16 mouse cellular contexts compared by ENCODE assay signal in the genomic region with DNA sequence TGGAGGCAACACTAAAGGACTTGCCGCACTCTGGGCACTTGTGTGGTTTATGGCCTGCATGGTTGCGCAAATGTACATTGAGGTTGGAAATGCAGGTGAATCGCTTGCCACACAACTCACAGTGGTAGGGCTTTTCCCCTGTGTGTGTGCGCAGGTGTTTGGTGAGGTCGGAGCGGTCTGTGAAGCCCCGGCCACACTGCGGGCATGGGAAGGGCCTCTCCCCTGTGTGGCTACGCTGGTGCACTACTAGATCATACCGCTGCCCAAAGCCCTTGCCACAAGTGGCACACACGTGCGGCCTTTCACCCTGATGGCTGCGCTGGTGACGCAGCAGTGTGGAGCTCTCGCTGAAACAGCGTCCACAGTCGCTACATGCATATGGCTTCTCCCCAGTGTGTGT. TPM values are rescaled to one million over a fixed set of nuclear protein-coding genes. Genes with fewer than 3 reads are reported as not detected.
DNase-seq lines count a peak whose midpoint lies in the region; ATAC-seq and TF ChIP-seq lines count a peak whose summit lies in the region.
"Had no signal": no experiment of that assay in that cellular context is flagged by ENCODE, and none has a peak within 500 bp of the region (broad histone marks: within the 10 kb centered on the region; RNA-seq: fewer than 3 reads in every experiment).

No protein-coding gene starts in this region.

- H3K27me3 ChIP-seq in embryonic facial prominence, embryonic 13.5 days: no peaks in the 10 kb centered on the region
- H3K27me3 ChIP-seq in embryonic facial prominence, embryonic 10.5 days (replicated peaks; ENCODE audit: low read depth, poor library complexity, severe bottlenecking): no peaks in the 10 kb centered on the region
- H3K27me3 ChIP-seq in liver, embryonic 12.5 days (replicated peaks): no peaks in the 10 kb centered on the region
- no peaks in the 10 kb centered on the region for H3K27me3 ChIP-seq in liver, embryonic 11.5 days (replicated peaks; ENCODE audit: control insufficient read depth, insufficient read depth, low read length)
- no peaks in the 10 kb centered on the region for H3K27me3 ChIP-seq in testis, adult 2 months (ENCODE audit: control insufficient read depth, insufficient read depth, low read length)
- H3K27me3 ChIP-seq in kidney, adult 2 months (replicated peaks; ENCODE audit: control insufficient read depth, insufficient read depth, low read length): no peaks in the 10 kb centered on the region
- H3K27me3 ChIP-seq: intestine, embryonic 15.5 days; limb, embryonic 12.5 days had no signal

- H3K9ac ChIP-seq in embryonic facial prominence, embryonic 13.5 days: no peak overlapping the region
- H3K9ac ChIP-seq in liver, embryonic 12.5 days: no peak overlapping the region
- no peak overlapping the region for H3K9ac ChIP-seq in liver, embryonic 11.5 days (ENCODE audit: low read depth, low read length)
- H3K9ac ChIP-seq: intestine, embryonic 15.5 days; limb, embryonic 12.5 days had no signal

- peaks cover 56% of the 10 kb centered on the region for H3K36me3 ChIP-seq in embryonic facial prominence, embryonic 13.5 days
- peaks cover 72% of the 10 kb centered on the region for H3K36me3 ChIP-seq in embryonic facial prominence, embryonic 10.5 days (replicated peaks)
- peaks cover 97% of the 10 kb centered on the region for H3K36me3 ChIP-seq in liver, embryonic 12.5 days
- peaks cover 24% of the 10 kb centered on the region for H3K36me3 ChIP-seq in liver, embryonic 11.5 days (ENCODE audit: control insufficient read depth, insufficient read depth, low read length)
- H3K36me3 ChIP-seq in testis, adult 2 months (ENCODE audit: control insufficient read depth, insufficient read depth, low read length): no peaks in the 10 kb centered on the region
- H3K36me3 ChIP-seq in kidney, adult 2 months (ENCODE audit: control insufficient read depth, insufficient read depth, low read length): no peaks in the 10 kb centered on the region

- WGBS in embryonic facial prominence, embryonic 13.5 days: 86% methylated on average over 17 of the region's 17 CpGs
- 83% methylated on average over 17 of the region's 17 CpGs for WGBS in embryonic facial prominence, embryonic 10.5 days
- WGBS in liver, embryonic 12.5 days (ENCODE audit: insufficient replicate concordance): 84% methylated on average over 17 of the region's 17 CpGs
- WGBS in liver, embryonic 11.5 days: 86% methylated on average over 17 of the region's 17 CpGs
- WGBS in kidney, adult 2 months: 91% methylated on average over 17 of the region's 17 CpGs

- H3K4me3 ChIP-seq in embryonic facial prominence, embryonic 13.5 days: no peak overlapping the region
- no peak overlapping the region for H3K4me3 ChIP-seq in embryonic facial prominence, embryonic 10.5 days
- no peak overlapping the region for H3K4me3 ChIP-seq in liver, embryonic 12.5 days
- H3K4me3 ChIP-seq in liver, embryonic 11.5 days (ENCODE audit: low read depth, low read length): no peak overlapping the region
- H3K4me3 ChIP-seq in testis, adult 2 months (ENCODE audit: control insufficient read depth, low read depth, low read length): peak overlapping the region; percentile 6
- H3K4me3 ChIP-seq in kidney, adult 2 months (ENCODE audit: insufficient read depth, low read depth, low read length): no peak overlapping the region
- H3K4me3 ChIP-seq: intestine, embryonic 15.5 days; limb, embryonic 12.5 days had no signal

- H3K4me2 ChIP-seq in embryonic facial prominence, embryonic 13.5 days: no peak overlapping the region
- H3K4me2 ChIP-seq in liver, embryonic 12.5 days: no peak overlapping the region
- no peak overlapping the region for H3K4me2 ChIP-seq in liver, embryonic 11.5 days
- H3K4me2 ChIP-seq: intestine, embryonic 15.5 days; limb, embryonic 12.5 days had no signal

- no peak for TF ChIP-seq CTCF in testis, adult 2 months (IDR thresholded peaks at IDR 0.05; ENCODE audit: control insufficient read depth, insufficient read depth, insufficient replicate concordance, low read depth, low read length)
- TF ChIP-seq CTCF in kidney, adult 2 months (conservative IDR thresholded peaks at IDR 0.05; ENCODE audit: insufficient read depth, insufficient read length, low read depth, low read length): no peak

- H3K4me1 ChIP-seq in embryonic facial prominence, embryonic 13.5 days: peaks cover under 1% of the 10 kb centered on the region; the same call in 1 of the 2 replicates
- H3K4me1 ChIP-seq in embryonic facial prominence, embryonic 10.5 days: no peaks in the 10 kb centered on the region
- peaks cover 6% of the 10 kb centered on the region for H3K4me1 ChIP-seq in liver, embryonic 12.5 days
- H3K4me1 ChIP-seq in liver, embryonic 11.5 days (replicated peaks; ENCODE audit: control insufficient read depth, insufficient read depth, low read length): no peaks in the 10 kb centered on the region
- peaks cover 5% of the 10 kb centered on the region; the same call in 1 of the 2 replicates for H3K4me1 ChIP-seq in testis, adult 2 months (ENCODE audit: control insufficient read depth, insufficient read depth, low read length)
- H3K4me1 ChIP-seq in kidney, adult 2 months (ENCODE audit: control insufficient read depth, insufficient read depth, low read length): no peaks in the 10 kb centered on the region
- H3K4me1 ChIP-seq: intestine, embryonic 15.5 days; limb, embryonic 12.5 days had no signal

- no peak overlapping the region for H3K27ac ChIP-seq in embryonic facial prominence, embryonic 13.5 days
- H3K27ac ChIP-seq in embryonic facial prominence, embryonic 10.5 days (replicated peaks): no peak overlapping the region
- H3K27ac ChIP-seq in liver, embryonic 12.5 days: no peak overlapping the region
- no peak overlapping the region for H3K27ac ChIP-seq in liver, embryonic 11.5 days (ENCODE audit: low read depth, low read length)
- H3K27ac ChIP-seq in testis, adult 2 months (ENCODE audit: control insufficient read depth, insufficient read depth, low read depth, low read length): no peak overlapping the region
- H3K27ac ChIP-seq in kidney, adult 2 months (ENCODE audit: insufficient read depth, low read depth, low read length): no peak overlapping the region
- H3K27ac ChIP-seq: intestine, embryonic 15.5 days; limb, embryonic 12.5 days; macrophage had no signal

- TF ChIP-seq POLR2A in testis, adult 2 months (IDR thresholded peaks at IDR 0.05; ENCODE audit: control insufficient read depth, low read depth, low read length): no peak
- TF ChIP-seq POLR2A in kidney, adult 2 months (IDR thresholded peaks at IDR 0.05; ENCODE audit: low read depth, low read length): no peak

- H3K9me3 ChIP-seq in embryonic facial prominence, embryonic 13.5 days: no peaks in the 10 kb centered on the region
- H3K9me3 ChIP-seq in embryonic facial prominence, embryonic 10.5 days: no peaks in the 10 kb centered on the region
- no peaks in the 10 kb centered on the region for H3K9me3 ChIP-seq in liver, embryonic 12.5 days (replicated peaks)
- no peaks in the 10 kb centered on the region for H3K9me3 ChIP-seq in liver, embryonic 11.5 days (ENCODE audit: control insufficient read depth, low read length)
- H3K9me3 ChIP-seq: intestine, embryonic 15.5 days; limb, embryonic 12.5 days had no signal

- 0 out of 2 replicates have a peak, but pooled peaks have one; percentile 34 for ATAC-seq in embryonic facial prominence, embryonic 13.5 days (ENCODE audit: insufficient number of reproducible peaks, insufficient read depth, low FRiP score, low TSS enrichment, low read depth)
- peak; percentile 38; the same call in 1 of the 2 replicates for ATAC-seq in liver, embryonic 12.5 days
- no peak for ATAC-seq in liver, embryonic 11.5 days (replicated peaks; ENCODE audit: low FRiP score)
- ATAC-seq: intestine, embryonic 15.5 days had no signal

- DNase-seq in embryonic facial prominence, embryonic 10.5 days (ENCODE audit: low spot score): no peak
- DNase-seq in liver, embryonic 11.5 days (ENCODE audit: low spot score): no peak
- no peak for DNase-seq in testis, postnatal 10 days (ENCODE audit: low spot score)
- DNase-seq in testis, postnatal 14 days (ENCODE audit: low spot score): peak; percentile 31
- no peak for DNase-seq in kidney, adult 2 months
- DNase-seq: cerebellum, adult 11-12 months; heart, postnatal 14 days; kidney, postnatal 4 days; layer of hippocampus, postnatal 36 days; right cerebral cortex, postnatal 25 days had no signal

RNA-seq across cellular contexts. Expression of gene Zfp692, which starts 9.5 kb away (rescaled TPM):
- 30.6 and 31.4 TPM in 2 replicates for polyA plus RNA-seq in embryonic facial prominence, embryonic 13.5 days (2015; fragmentation: Nextera tagmentation; extraction: Ambion mirVana)
- 27.7 and 29.7 TPM in 2 replicates for polyA plus RNA-seq in embryonic facial prominence, embryonic 10.5 days (2016; fragmentation: Nextera tagmentation; extraction: Ambion mirVana)
- 18.2 and 18.5 TPM in 2 replicates for polyA plus RNA-seq in liver, embryonic 12.5 days (2016; fragmentation: Nextera tagmentation; extraction: Ambion mirVana)
- polyA plus RNA-seq in liver, embryonic 11.5 days (2014; fragmentation: Nextera tagmentation; extraction: Ambion mirVana): 18.3 and 19.2 TPM in 2 replicates
- polyA plus RNA-seq in testis, adult 2 months (2012; rRNA removed): 11.2 and 14.0 TPM in 2 replicates
- 14.8 and 20.8 TPM in 2 replicates for polyA plus RNA-seq in kidney, adult 2 months (2012; rRNA removed)

RNA-seq across cellular contexts. Expression of gene Zfp672, which starts 13.8 kb away (rescaled TPM):
- polyA plus RNA-seq in embryonic facial prominence, embryonic 13.5 days (2015; fragmentation: Nextera tagmentation; extraction: Ambion mirVana): 41.2 and 41.9 TPM in 2 replicates
- 24.7 and 27.1 TPM in 2 replicates for polyA plus RNA-seq in embryonic facial prominence, embryonic 10.5 days (2016; fragmentation: Nextera tagmentation; extraction: Ambion mirVana)
- 50.1 and 50.4 TPM in 2 replicates for polyA plus RNA-seq in liver, embryonic 12.5 days (2016; fragmentation: Nextera tagmentation; extraction: Ambion mirVana)
- 50.6 and 50.7 TPM in 2 replicates for polyA plus RNA-seq in liver, embryonic 11.5 days (2014; fragmentation: Nextera tagmentation; extraction: Ambion mirVana)
- 43.7 and 48.9 TPM in 2 replicates for polyA plus RNA-seq in testis, adult 2 months (2012; rRNA removed)
- 30.8 and 38.3 TPM in 2 replicates for polyA plus RNA-seq in kidney, adult 2 months (2012; rRNA removed)

RNA-seq across cellular contexts. Expression of gene Sh3bp5l, which starts 14.2 kb away (rescaled TPM):
- 33.4 and 34.6 TPM in 2 replicates for polyA plus RNA-seq in embryonic facial prominence, embryonic 13.5 days (2015; fragmentation: Nextera tagmentation; extraction: Ambion mirVana)
- 40.7 and 44.3 TPM in 2 replicates for polyA plus RNA-seq in embryonic facial prominence, embryonic 10.5 days (2016; fragmentation: Nextera tagmentation; extraction: Ambion mirVana)
- polyA plus RNA-seq in liver, embryonic 12.5 days (2016; fragmentation: Nextera tagmentation; extraction: Ambion mirVana): 19.8 and 19.9 TPM in 2 replicates
- polyA plus RNA-seq in liver, embryonic 11.5 days (2014; fragmentation: Nextera tagmentation; extraction: Ambion mirVana): 20.5 and 25.3 TPM in 2 replicates
- polyA plus RNA-seq in testis, adult 2 months (2012; rRNA removed): 8.6 and 9.5 TPM in 2 replicates
- polyA plus RNA-seq in kidney, adult 2 months (2012; rRNA removed): 29.7 and 32.8 TPM in 2 replicates

RNA-seq across cellular contexts. Expression of gene 4930438A08Rik, which starts 41.7 kb away (rescaled TPM):
- polyA plus RNA-seq in embryonic facial prominence, embryonic 13.5 days (2015; fragmentation: Nextera tagmentation; extraction: Ambion mirVana): not detected in 2 replicates
- 0.06 TPM in 1 of 2 replicates, not detected in the other for polyA plus RNA-seq in embryonic facial prominence, embryonic 10.5 days (2016; fragmentation: Nextera tagmentation; extraction: Ambion mirVana)
- 0.14 and 0.43 TPM in 2 replicates for polyA plus RNA-seq in liver, embryonic 12.5 days (2016; fragmentation: Nextera tagmentation; extraction: Ambion mirVana)
- 0.30 and 0.44 TPM in 2 replicates for polyA plus RNA-seq in liver, embryonic 11.5 days (2014; fragmentation: Nextera tagmentation; extraction: Ambion mirVana)
- 0.13 and 0.75 TPM in 2 replicates for polyA plus RNA-seq in testis, adult 2 months (2012; rRNA removed)
- not detected in 2 replicates for polyA plus RNA-seq in kidney, adult 2 months (2012; rRNA removed)
- polyA plus RNA-seq: intestine, embryonic 15.5 days; limb, embryonic 12.5 days had no signal
